Mouse (Mus musculus): ENCODE measurements around the gene Lyar.

The Lyar gene

GRCm38 (mm10) chr5:38220328-38220912 is at the start of gene Lyar, which contains the start of gene Zbtb49:
Gene Lyar, plus strand, starts transcription at chr5:38220470.
Gene Zbtb49, minus strand, starts transcription at chr5:38220457.
- in situ Hi-C loops (cut with MseI, MboI): no loop called here

- in situ Hi-C loops (cut with MseI, MboI): no loop called here
These were observed 46.5 kb upstream of the Lyar start for GRCm38 (mm10) chr5:38173766-38174165.

- in situ Hi-C loops (cut with MseI, MboI): no loop called here
These were observed 45.9 kb upstream of the Lyar start for GRCm38 (mm10) chr5:38174256-38174912.

- in situ Hi-C loops (cut with MseI, MboI): no loop called here
These were observed 35.5 kb upstream of the Lyar start for GRCm38 (mm10) chr5:38184688-38185285.

- in situ Hi-C loops (cut with MseI, MboI): no loop called here
These were observed 33.3 kb upstream of the Lyar start for GRCm38 (mm10) chr5:38187006-38187405.

- in situ Hi-C loops (cut with MseI, MboI): loop anchor here in 1 of 2 experiments (10.0 kb wide), 1 partner anchor 86 kb away; no protein-coding TSS in a partner anchor
These were observed 29.4 kb upstream of the Lyar start for GRCm38 (mm10) chr5:38190907-38191306.

- in situ Hi-C loops (cut with MseI, MboI): loop anchor here (5.0 to 10.0 kb wide), 2 partner anchors 90 to 103 kb away; no protein-coding TSS in a partner anchor
These were observed 25.3 kb upstream of the Lyar start for GRCm38 (mm10) chr5:38194946-38195345.

GRCm38 (mm10) chr5:38195941-38196340 is 24.3 kb upstream of the Lyar start:
- in situ Hi-C loops (cut with MseI, MboI): loop anchor here (5.0 to 10.0 kb wide), 2 partner anchors 91 to 104 kb away; no protein-coding TSS in a partner anchor

GRCm38 (mm10) chr5:38196821-38197481 is 23.3 kb upstream of the Lyar start:
- in situ Hi-C loops (cut with MseI, MboI): loop anchor here (5.0 to 10.0 kb wide), 2 partner anchors 92 to 105 kb away; no protein-coding TSS in a partner anchor

GRCm38 (mm10) chr5:38197482-38197823 is 22.8 kb upstream of the Lyar start:
- in situ Hi-C loops (cut with MseI, MboI): loop anchor here (5.0 to 10.0 kb wide), 2 partner anchors 93 to 105 kb away; no protein-coding TSS in a partner anchor

GRCm38 (mm10) chr5:38199686-38200085 is 20.6 kb upstream of the Lyar start:
- in situ Hi-C loops (cut with MseI, MboI): loop anchor here (5.0 to 10.0 kb wide), 2 partner anchors 95 to 107 kb away; no protein-coding TSS in a partner anchor

GRCm38 (mm10) chr5:38205303-38205726 is 15.0 kb upstream of the Lyar start:
- in situ Hi-C loops (cut with MseI, MboI): no loop called here

- in situ Hi-C loops (cut with MseI, MboI): no loop called here
These were observed 11.3 kb upstream of the Lyar start for GRCm38 (mm10) chr5:38208985-38209384.

- in situ Hi-C loops (cut with MseI, MboI): no loop called here
These were observed 8.6 kb upstream of the Lyar start for GRCm38 (mm10) chr5:38211691-38212090.

- in situ Hi-C loops (cut with MseI, MboI): no loop called here
These were observed 7.3 kb upstream of the Lyar start for GRCm38 (mm10) chr5:38213009-38213408.

- in situ Hi-C loops (cut with MseI, MboI): no loop called here
These were observed 431 bp upstream of the Lyar start for GRCm38 (mm10) chr5:38219771-38220307.

GRCm38 (mm10) chr5:38235422-38235821 is 15.2 kb downstream of the Lyar start:
- in situ Hi-C loops (cut with MseI, MboI): no loop called here

- in situ Hi-C loops (cut with MseI, MboI): no loop called here
These were observed 16.4 kb downstream of the Lyar start for GRCm38 (mm10) chr5:38236627-38237026.

GRCm38 (mm10) chr5:38240727-38241472 is 20.6 kb downstream of the Lyar start:
- in situ Hi-C loops (cut with MseI, MboI): no loop called here

- in situ Hi-C loops (cut with MseI, MboI): no loop called here
These were observed 21.2 kb downstream of the Lyar start for GRCm38 (mm10) chr5:38241473-38241834.

- in situ Hi-C loops (cut with MseI, MboI): no loop called here
These were observed 21.7 kb downstream of the Lyar start for GRCm38 (mm10) chr5:38241966-38242365.
